Mouse (Mus musculus): ENCODE measurements at regions not wholly inside any gene's neighbourhood (a gene's known extent, or its start where the extent isn't known, plus 50 kb on each side); places are given as distances from the start of the nearest gene placed in this dataset.

- TF ChIP-seq POLR2A (IDR thresholded peaks at IDR 0.05; ENCODE audit: borderline replicate concordance, low read depth, low read length) (no peak), CTCF (IDR thresholded peaks at IDR 0.05; ENCODE audit: low read depth, low read length) (no peak)
These were observed 631.4 kb downstream of the Bckdhb start for GRCm38 (mm10) chr9:84556261-84556844.
